Mouse (Mus musculus) ES-CJ7 (cell line): ENCODE measurements around the gene Hist2h2aa2.
"Not testable (repeated sequence)": the region's sequence is repeated elsewhere in the genome, so short reads cannot be mapped to it uniquely, and the experiment has no call there.

Experiments used
- DNase-seq: peaks from one replicate; pipeline ENCODE4 v3.0.0; 2011; ENCODE audit warnings: low read depth, low spot score

Gene Hist2h2aa2

GRCm38 (mm10) chr3:96198601-96199251 is 41.4 kb downstream of the Hist2h2aa2 start:
- DNase-seq = not testable (repeated sequence)

- peak; percentile 57 for DNase-seq
These were observed 41.9 kb downstream of the Hist2h2aa2 start for GRCm38 (mm10) chr3:96198181-96198580.

GRCm38 (mm10) chr3:96197129-96197749 is 42.8 kb downstream of the Hist2h2aa2 start:
- DNase-seq = peak; percentile 92

- peak; percentile 25 for DNase-seq
These were observed 43.5 kb downstream of the Hist2h2aa2 start for GRCm38 (mm10) chr3:96196437-96197128.

- DNase-seq = no peak
These were observed 44.3 kb downstream of the Hist2h2aa2 start for GRCm38 (mm10) chr3:96195616-96196313.

GRCm38 (mm10) chr3:96194966-96195365 is 45.1 kb downstream of the Hist2h2aa2 start:
- no peak for DNase-seq

- no peak for DNase-seq
These were observed 47.1 kb downstream of the Hist2h2aa2 start for GRCm38 (mm10) chr3:96192977-96193376.
